Mouse (Mus musculus) midbrain, postnatal 0 days (tissue): ENCODE data around the gene Olfr350. TPM values are rescaled to one million over a fixed set of nuclear protein-coding genes. Genes with fewer than 3 reads are reported as not detected.
A peak's percentile ranks its signal among the peaks of the same experiment; 100 is the strongest.

Experiments
- ATAC-seq: fragments of 200-750 bp; cut with Nextera tagmentation; 2 replicates; pipeline ENCODE4 v1.8.0; 2017; ENCODE audit warnings: moderate number of reproducible peaks, mild to moderate bottlenecking, moderate TSS enrichment, moderate library complexity; ENCODE audit not compliant: low FRiP score
- DNase-seq: peaks from one replicate; pipeline ENCODE4 v3.0.0-alpha.2; 2015; ENCODE audit warnings: low spot score
- H3K27ac ChIP-seq: fragments of 300-500 bp; sonication (generic); 2 replicates; pipeline ENCODE4 v1.5.1; 2014; ENCODE audit warnings: low read depth, mild to moderate bottlenecking, low read length, mixed read lengths
- H3K27me3 ChIP-seq: fragments of 300-500 bp; sonication (generic); 2 replicates; pipeline ENCODE4 v1.6.1; 2014; ENCODE audit warnings: low read length, control low read depth, mixed read lengths; ENCODE audit not compliant: insufficient read depth
- H3K36me3 ChIP-seq: fragments of 300-500 bp; sonication (generic); 2 replicates; pipeline ENCODE4 v1.6.1; 2014; ENCODE audit warnings: low read length, control low read depth, mixed read lengths; ENCODE audit not compliant: insufficient read depth
- H3K4me1 ChIP-seq: fragments of 300-500 bp; sonication (generic); 2 replicates; pipeline ENCODE4 v1.6.1; 2014; ENCODE audit warnings: mild to moderate bottlenecking, control low read depth, antibody characterized with exemption, low read length, mixed read lengths; ENCODE audit not compliant: insufficient read depth
- H3K4me2 ChIP-seq: fragments of 300-500 bp; sonication (generic); 2 replicates; pipeline ENCODE4 v1.6.1; 2014; ENCODE audit warnings: low read depth, mild to moderate bottlenecking, low read length, mixed read lengths; ENCODE audit not compliant: poor library complexity, severe bottlenecking
- H3K4me3 ChIP-seq: fragments of 300-500 bp; sonication (generic); 2 replicates; pipeline ENCODE4 v1.5.1; 2014; ENCODE audit warnings: low read depth, mild to moderate bottlenecking, low read length, moderate library complexity
- H3K9ac ChIP-seq: fragments of 300-500 bp; sonication (generic); replicated peaks from 2 replicates; pipeline ENCODE4 v1.6.1; 2014; ENCODE audit warnings: mild to moderate bottlenecking, low read length, moderate library complexity, mixed read lengths; ENCODE audit not compliant: poor library complexity, severe bottlenecking
- H3K9me3 ChIP-seq: fragments of 300-500 bp; sonication (generic); 2 replicates; pipeline ENCODE4 v1.6.1; 2016; ENCODE audit warnings: low read length, control low read depth
- CTCF ChIP-seq: IDR thresholded peaks from 2 replicates; pipeline ENCODE4 v1.5.1; 2016; ENCODE audit warnings: antibody characterized with exemption, mild to moderate bottlenecking
- WGBS: fragments of 180-500 bp; shearing (Covaris S2); extraction: QIAGEN DNeasy Blood & Tissue Kit; methylation state at CpG from one replicate; pipeline ENCODE4 v1.1.7; 2014; 5-methylcytosine and 5-hydroxymethylcytosine counted together
- polyA plus RNA-seq: library from polyadenylated mRNA; unstranded; fragments of >200 nt; fragmentation: Nextera tagmentation; extraction: Ambion mirVana; gene quantifications from 2 replicates; pipeline ENCODE4 v1.2.1, GENCODE M21; 2015
- total RNA-seq: library from RNA; depleted of rRNA; stranded (reverse); fragments of >200 nt; gene quantifications from 2 replicates; pipeline ENCODE4 v1.2.3, GENCODE M21; 2014; rRNA removed

The Olfr350 gene
- total RNA-seq (not detected in 2 replicates), polyA plus RNA-seq (not detected in 2 replicates)

- ATAC-seq (no peak), DNase-seq (no peak)
- Histone ChIP-seq H3K4me2 (no peak within 1 kb of the TSS), H3K9ac (no peak within 1 kb of the TSS), H3K9me3 (peaks cover 20% of the 10 kb centered on the region; the same call in 1 of the 2 replicates), H3K27ac (no peak within 1 kb of the TSS), H3K27me3 (no peaks in the 10 kb centered on the region), H3K4me1 (no peaks in the 10 kb centered on the region), H3K36me3 (no peaks in the 10 kb centered on the region), H3K4me3 (no peak within 1 kb of the TSS)
- WGBS = 81% methylated on average over 1 of the region's 1 CpGs
- TF ChIP-seq CTCF = no peak
Measured at GRCm38 (mm10) chr2:36846010-36846409, at the start of gene Olfr350. Gene Olfr350, plus strand, starts transcription at chr2:36846310.

GRCm38 (mm10) chr2:36816932-36817331 is 29.2 kb upstream of the Olfr350 start, which contains the start of gene Olfr3:
Gene Olfr3, minus strand, starts transcription at chr2:36817032.
- no peak for ATAC-seq
- Histone ChIP-seq H3K4me3 (no peak within 1 kb of the TSS), H3K27me3 (no peaks in the 10 kb centered on the region), H3K36me3 (no peaks in the 10 kb centered on the region), H3K9me3 (peaks cover 16% of the 10 kb centered on the region; the same call in 1 of the 2 replicates), H3K4me2 (no peak within 1 kb of the TSS), H3K27ac (no peak within 1 kb of the TSS), H3K9ac (no peak within 1 kb of the TSS), H3K4me1 (no peaks in the 10 kb centered on the region)
- 66% methylated on average over 1 of the region's 1 CpGs for WGBS
- TF ChIP-seq CTCF = no peak
- no peak for DNase-seq

- Histone ChIP-seq H3K36me3 (no peaks in the 10 kb centered on the region), H3K27me3 (no peaks in the 10 kb centered on the region), H3K9ac (no peak within 1 kb of the TSS), H3K4me2 (no peak within 1 kb of the TSS), H3K9me3 (peaks cover 21% of the 10 kb centered on the region; the same call in 1 of the 2 replicates), H3K4me3 (no peak within 1 kb of the TSS), H3K4me1 (no peaks in the 10 kb centered on the region), H3K27ac (no peak within 1 kb of the TSS)
- WGBS = 84% methylated on average over 1 of the region's 1 CpGs
- no peak for DNase-seq
- no peak for ATAC-seq
- TF ChIP-seq CTCF = no peak
Measured at GRCm38 (mm10) chr2:36862560-36862959, 16.4 kb downstream of the Olfr350 start, which contains the start of gene Olfr351. Gene Olfr351, minus strand, starts transcription at chr2:36862660.

- H3K4me2 ChIP-seq = no peak within 1 kb of the TSS
- no peaks in the 10 kb centered on the region for H3K36me3 ChIP-seq
- TF ChIP-seq CTCF = no peak
- H3K9me3 ChIP-seq = peaks cover 22% of the 10 kb centered on the region; the same call in 1 of the 2 replicates
- ATAC-seq = no peak
- no peak within 1 kb of the TSS for H3K9ac ChIP-seq
- WGBS = 84% methylated on average over 1 of the region's 1 CpGs
- H3K4me3 ChIP-seq = no peak within 1 kb of the TSS
- H3K27me3 ChIP-seq = no peaks in the 10 kb centered on the region
- DNase-seq = peak; percentile 1
- no peak within 1 kb of the TSS for H3K27ac ChIP-seq
- no peaks in the 10 kb centered on the region for H3K4me1 ChIP-seq
Measured at GRCm38 (mm10) chr2:36868160-36868559, 22.1 kb downstream of the Olfr350 start, which contains the start of gene Olfr352. Gene Olfr352, plus strand, starts transcription at chr2:36868460.

- H3K27me3 ChIP-seq = no peaks in the 10 kb centered on the region
- no peak for DNase-seq
- no peaks in the 10 kb centered on the region for H3K4me1 ChIP-seq
- H3K4me2 ChIP-seq = no peak within 1 kb of the TSS
- no peak for ATAC-seq
- H3K4me3 ChIP-seq = no peak within 1 kb of the TSS
- H3K9me3 ChIP-seq = 0 out of 2 replicates have a peak, but pooled peaks cover 14% of the 10 kb centered on the region
- no peak for TF ChIP-seq CTCF
- no peak within 1 kb of the TSS for H3K27ac ChIP-seq
- no peaks in the 10 kb centered on the region for H3K36me3 ChIP-seq
- H3K9ac ChIP-seq = no peak within 1 kb of the TSS
Measured at GRCm38 (mm10) chr2:36892836-36893235, 46.7 kb downstream of the Olfr350 start, which contains the start of gene Olfr353. Gene Olfr353, minus strand, starts transcription at chr2:36892936.

- no peak for TF ChIP-seq CTCF
- H3K27me3 ChIP-seq = no peaks in the 10 kb centered on the region
- ATAC-seq (no peak), DNase-seq (no peak)
- H3K36me3 ChIP-seq = no peaks in the 10 kb centered on the region
- H3K27ac ChIP-seq = no peak overlapping the region
- no peak overlapping the region for H3K4me3 ChIP-seq
- H3K4me2 ChIP-seq = no peak overlapping the region
- H3K4me1 ChIP-seq = no peaks in the 10 kb centered on the region
- no peak overlapping the region for H3K9ac ChIP-seq
- H3K9me3 ChIP-seq = peaks cover 19% of the 10 kb centered on the region; the same call in 1 of the 2 replicates
Measured at GRCm38 (mm10) chr2:36897114-36897513, 51.0 kb downstream of the Olfr350 start.

Other genes with a start within 250 kb of the Olfr350 start
- not detected in 2 replicates for gene Olfr345, start 206.3 kb upstream of the Olfr350 start, total RNA-seq
- not detected in 2 replicates for gene Olfr345, start 206.3 kb upstream of the Olfr350 start, polyA plus RNA-seq
- not detected in 2 replicates for gene Olfr346, start 160.5 kb upstream of the Olfr350 start, total RNA-seq
- gene Olfr346, start 160.5 kb upstream of the Olfr350 start, polyA plus RNA-seq = not detected in 2 replicates
- gene Olfr347, start 114.4 kb upstream of the Olfr350 start, total RNA-seq = not detected in 2 replicates
- gene Olfr347, start 114.4 kb upstream of the Olfr350 start, polyA plus RNA-seq = not detected in 2 replicates
- not detected in 2 replicates for gene Olfr348, start 62.0 kb upstream of the Olfr350 start, total RNA-seq
- gene Olfr348, start 62.0 kb upstream of the Olfr350 start, polyA plus RNA-seq = not detected in 2 replicates
- gene Olfr50, start 55.8 kb upstream of the Olfr350 start, total RNA-seq = not detected in 2 replicates
- gene Olfr50, start 55.8 kb upstream of the Olfr350 start, polyA plus RNA-seq = not detected in 2 replicates
- not detected in 2 replicates for gene Olfr3, start 29.3 kb upstream of the Olfr350 start, total RNA-seq
- gene Olfr3, start 29.3 kb upstream of the Olfr350 start, polyA plus RNA-seq = not detected in 2 replicates
- not detected in 2 replicates for gene Olfr351, start 16.4 kb downstream of the Olfr350 start, total RNA-seq
- gene Olfr351, start 16.4 kb downstream of the Olfr350 start, polyA plus RNA-seq = not detected in 2 replicates
- gene Olfr352, start 22.1 kb downstream of the Olfr350 start, total RNA-seq = not detected in 2 replicates
- gene Olfr352, start 22.1 kb downstream of the Olfr350 start, polyA plus RNA-seq = not detected in 2 replicates
- not detected in 2 replicates for gene Olfr353, start 46.6 kb downstream of the Olfr350 start, total RNA-seq
- not detected in 2 replicates for gene Olfr353, start 46.6 kb downstream of the Olfr350 start, polyA plus RNA-seq
- gene Olfr354, start 59.4 kb downstream of the Olfr350 start, total RNA-seq = not detected in 2 replicates
- gene Olfr354, start 59.4 kb downstream of the Olfr350 start, polyA plus RNA-seq = not detected in 2 replicates
- gene Olfr355, start 82.6 kb downstream of the Olfr350 start, total RNA-seq = not detected in 2 replicates
- not detected in 2 replicates for gene Olfr355, start 82.6 kb downstream of the Olfr350 start, polyA plus RNA-seq
- gene Olfr356, start 90.8 kb downstream of the Olfr350 start, total RNA-seq = not detected in 2 replicates
- not detected in 2 replicates for gene Olfr356, start 90.8 kb downstream of the Olfr350 start, polyA plus RNA-seq
- not detected in 2 replicates for gene Olfr357, start 147.5 kb downstream of the Olfr350 start, total RNA-seq
- not detected in 2 replicates for gene Olfr357, start 147.5 kb downstream of the Olfr350 start, polyA plus RNA-seq
- gene Olfr358, start 163.0 kb downstream of the Olfr350 start, total RNA-seq = not detected in 2 replicates
- not detected in 2 replicates for gene Olfr358, start 163.0 kb downstream of the Olfr350 start, polyA plus RNA-seq
- gene Olfr360, start 219.4 kb downstream of the Olfr350 start, total RNA-seq = not detected in 2 replicates
- not detected in 2 replicates for gene Olfr360, start 219.4 kb downstream of the Olfr350 start, polyA plus RNA-seq
- gene Olfr361, start 243.0 kb downstream of the Olfr350 start, total RNA-seq = not detected in 2 replicates
- gene Olfr361, start 243.0 kb downstream of the Olfr350 start, polyA plus RNA-seq = not detected in 2 replicates